Mouse (Mus musculus) hindbrain, embryonic 15.5 days (tissue): ENCODE results near the gene Pom121l2. TPM values are rescaled to one million over a fixed set of nuclear protein-coding genes. Genes with fewer than 3 reads are reported as not detected.
A peak's percentile ranks its signal among the peaks of the same experiment; 100 is the strongest.

Source experiments
- ATAC-seq: fragments of 200-750 bp; cut with Nextera tagmentation; 2 replicates; pipeline ENCODE4 v1.8.0; 2017; ENCODE audit warnings: low read depth, moderate number of reproducible peaks, moderate TSS enrichment; ENCODE audit not compliant: low FRiP score
- H3K27ac ChIP-seq: fragments of 300-500 bp; sonication (generic); replicated peaks from 2 replicates; pipeline ENCODE4 v1.5.1; 2015; ENCODE audit warnings: mild to moderate bottlenecking, inconsistent platforms
- H3K27me3 ChIP-seq: fragments of 300-500 bp; sonication (generic); 2 replicates; pipeline ENCODE4 v1.6.1; 2015; ENCODE audit warnings: control low read depth, inconsistent platforms
- H3K36me3 ChIP-seq: fragments of 300-500 bp; sonication (generic); 2 replicates; pipeline ENCODE4 v1.6.1; 2015; ENCODE audit warnings: control low read depth, inconsistent platforms
- H3K4me1 ChIP-seq: fragments of 300-500 bp; sonication (generic); replicated peaks from 2 replicates; pipeline ENCODE4 v1.6.1; 2015; ENCODE audit warnings: control low read depth, inconsistent platforms
- H3K4me2 ChIP-seq: fragments of 300-500 bp; sonication (generic); 2 replicates; pipeline ENCODE4 v1.6.1; 2015; ENCODE audit warnings: moderate library complexity, mild to moderate bottlenecking, inconsistent platforms
- H3K4me3 ChIP-seq: fragments of 300-500 bp; sonication (generic); 2 replicates; pipeline ENCODE4 v1.5.1; 2015; ENCODE audit warnings: mild to moderate bottlenecking, inconsistent platforms
- H3K9ac ChIP-seq: fragments of 300-500 bp; sonication (generic); 2 replicates; pipeline ENCODE4 v1.6.1; 2015; ENCODE audit warnings: inconsistent platforms
- H3K9me3 ChIP-seq: fragments of 300-500 bp; sonication (generic); 2 replicates; pipeline ENCODE4 v1.6.1; 2016; ENCODE audit warnings: control low read depth, inconsistent platforms
- WGBS: fragments of 180-500 bp; shearing (Covaris S2); methylation state at CpG from one replicate; pipeline ENCODE4 v1.1.7; 2015; 5-methylcytosine and 5-hydroxymethylcytosine counted together
- polyA plus RNA-seq: library from polyadenylated mRNA; unstranded; fragments of >200 nt; fragmentation: Nextera tagmentation; extraction: Ambion mirVana; gene quantifications from 2 replicates; pipeline ENCODE4 v1.2.1, GENCODE M21; 2015

The Pom121l2 gene
- polyA plus RNA-seq, 1 experiment from 2014 or later = not detected

- under 1% methylated on average over 21 of the region's 21 CpGs for WGBS
- H3K4me1 ChIP-seq = 0 out of 2 replicates have a peak, but pooled peaks cover 11% of the 10 kb centered on the region
- no peaks in the 10 kb centered on the region for H3K36me3 ChIP-seq
- H3K27ac ChIP-seq = no peak overlapping the region
- H3K4me2 ChIP-seq = peak overlapping the region; percentile 45
- H3K9ac ChIP-seq = no peak overlapping the region
- H3K9me3 ChIP-seq = no peaks in the 10 kb centered on the region
- no peak for ATAC-seq
- H3K4me3 ChIP-seq = peak overlapping the region; percentile 19
- peaks cover 86% of the 10 kb centered on the region for H3K27me3 ChIP-seq
Measured at GRCm38 (mm10) chr13:21995331-21995914, 14.4 kb downstream of the Pom121l2 start.

GRCm38 (mm10) chr13:21996101-21996839, 15.3 kb downstream of the Pom121l2 start:
- H3K4me2 ChIP-seq = peak overlapping the region; percentile 45
- peaks cover 87% of the 10 kb centered on the region for H3K27me3 ChIP-seq
- H3K9me3 ChIP-seq = no peaks in the 10 kb centered on the region
- no peak overlapping the region for H3K9ac ChIP-seq
- no peak overlapping the region for H3K27ac ChIP-seq
- no peak for ATAC-seq
- peak overlapping the region; percentile 7 for H3K4me3 ChIP-seq
- no peaks in the 10 kb centered on the region for H3K36me3 ChIP-seq
- 3% methylated on average over 12 of the region's 12 CpGs for WGBS
- 0 out of 2 replicates have a peak, but pooled peaks cover 11% of the 10 kb centered on the region for H3K4me1 ChIP-seq

GRCm38 (mm10) chr13:21996840-21997185, 15.8 kb downstream of the Pom121l2 start:
- peak overlapping the region; percentile 7 for H3K4me3 ChIP-seq
- H3K9ac ChIP-seq = no peak overlapping the region
- no peaks in the 10 kb centered on the region for H3K36me3 ChIP-seq
- ATAC-seq = no peak
- WGBS = 1% methylated on average over 13 of the region's 13 CpGs
- peaks cover 87% of the 10 kb centered on the region for H3K27me3 ChIP-seq
- H3K9me3 ChIP-seq = no peaks in the 10 kb centered on the region
- H3K27ac ChIP-seq = no peak overlapping the region
- H3K4me1 ChIP-seq = 0 out of 2 replicates have a peak, but pooled peaks cover 11% of the 10 kb centered on the region
- peak overlapping the region; percentile 25 for H3K4me2 ChIP-seq

- WGBS = under 1% methylated on average over 21 of the region's 21 CpGs
- ATAC-seq = no peak
- H3K4me2 ChIP-seq = peak overlapping the region; percentile 25
- no peak overlapping the region for H3K9ac ChIP-seq
- peaks cover 90% of the 10 kb centered on the region for H3K27me3 ChIP-seq
- no peak overlapping the region for H3K27ac ChIP-seq
- H3K4me3 ChIP-seq = 0 out of 2 replicates have a peak overlapping the region, but pooled peaks have one; percentile 7
- H3K9me3 ChIP-seq = no peaks in the 10 kb centered on the region
- 0 out of 2 replicates have a peak, but pooled peaks cover 11% of the 10 kb centered on the region for H3K4me1 ChIP-seq
- no peaks in the 10 kb centered on the region for H3K36me3 ChIP-seq
Measured at GRCm38 (mm10) chr13:21997201-21997820, 16.3 kb downstream of the Pom121l2 start.

- Histone ChIP-seq H3K4me2 (no peak overlapping the region), H3K4me3 (no peak overlapping the region), H3K4me1 (0 out of 2 replicates have a peak, but pooled peaks cover 11% of the 10 kb centered on the region), H3K9me3 (no peaks in the 10 kb centered on the region), H3K9ac (no peak overlapping the region), H3K36me3 (no peaks in the 10 kb centered on the region), H3K27ac (no peak overlapping the region), H3K27me3 (peaks cover 93% of the 10 kb centered on the region)
- no peak for ATAC-seq
- WGBS = 8% methylated on average over 4 of the region's 4 CpGs
Measured at GRCm38 (mm10) chr13:21997821-21998220, 16.8 kb downstream of the Pom121l2 start.

GRCm38 (mm10) chr13:21998412-21998811, 17.4 kb downstream of the Pom121l2 start:
- ATAC-seq = no peak
- WGBS = 25% methylated on average over 3 of the region's 3 CpGs
- H3K4me2 ChIP-seq = no peak overlapping the region

GRCm38 (mm10) chr13:21999147-21999546, 18.2 kb downstream of the Pom121l2 start:
- no peak for ATAC-seq
- Histone ChIP-seq H3K4me2 (no peak overlapping the region), H3K27me3 (peaks cover 94% of the 10 kb centered on the region), H3K9me3 (no peaks in the 10 kb centered on the region), H3K9ac (no peak overlapping the region), H3K36me3 (no peaks in the 10 kb centered on the region), H3K4me1 (0 out of 2 replicates have a peak, but pooled peaks cover 11% of the 10 kb centered on the region), H3K4me3 (no peak overlapping the region), H3K27ac (no peak overlapping the region)
- WGBS = 33% methylated on average over 4 of the region's 4 CpGs

More at GRCm38 (mm10) chr13:21998412-21998811, 17.4 kb downstream of the Pom121l2 start:
- H3K27me3 ChIP-seq = peaks cover 94% of the 10 kb centered on the region
- H3K9ac ChIP-seq = no peak overlapping the region
- H3K9me3 ChIP-seq = no peaks in the 10 kb centered on the region
- no peak overlapping the region for H3K27ac ChIP-seq
- H3K36me3 ChIP-seq = no peaks in the 10 kb centered on the region
- no peak overlapping the region for H3K4me3 ChIP-seq
- H3K4me1 ChIP-seq = 0 out of 2 replicates have a peak, but pooled peaks cover 11% of the 10 kb centered on the region

- Histone ChIP-seq H3K4me3 (no peak overlapping the region), H3K4me1 (peaks cover 12% of the 10 kb centered on the region), H3K27me3 (peaks cover 94% of the 10 kb centered on the region), H3K27ac (no peak overlapping the region), H3K9ac (no peak overlapping the region), H3K4me2 (no peak overlapping the region), H3K36me3 (no peaks in the 10 kb centered on the region), H3K9me3 (no peaks in the 10 kb centered on the region)
- no peak for ATAC-seq
- WGBS = 61% methylated on average over 2 of the region's 2 CpGs
Measured at GRCm38 (mm10) chr13:22001346-22001745, 20.4 kb downstream of the Pom121l2 start.

- Histone ChIP-seq H3K36me3 (no peaks in the 10 kb centered on the region), H3K4me3 (no peak overlapping the region), H3K27ac (no peak overlapping the region), H3K4me1 (peaks cover 15% of the 10 kb centered on the region), H3K27me3 (peaks cover 94% of the 10 kb centered on the region), H3K4me2 (no peak overlapping the region), H3K9me3 (no peaks in the 10 kb centered on the region), H3K9ac (no peak overlapping the region)
- 38% methylated on average over 5 of the region's 5 CpGs for WGBS
- ATAC-seq = no peak
Measured at GRCm38 (mm10) chr13:22001823-22002222, 20.8 kb downstream of the Pom121l2 start.

- Histone ChIP-seq H3K9ac (0 out of 2 replicates have a peak overlapping the region, but pooled peaks have one; percentile 6), H3K36me3 (no peaks in the 10 kb centered on the region), H3K27ac (no peak overlapping the region), H3K4me2 (peak overlapping the region; percentile 85), H3K4me3 (peak overlapping the region; percentile 45), H3K9me3 (no peaks in the 10 kb centered on the region), H3K4me1 (peaks cover 16% of the 10 kb centered on the region), H3K27me3 (peaks cover 96% of the 10 kb centered on the region)
- peak; percentile 68; the same call in 1 of the 2 replicates for ATAC-seq
- under 1% methylated on average over 45 of the region's 45 CpGs for WGBS
Measured at GRCm38 (mm10) chr13:22005605-22006333, 24.8 kb downstream of the Pom121l2 start.

- no peak overlapping the region for H3K27ac ChIP-seq
- peak overlapping the region; percentile 85 for H3K4me2 ChIP-seq
- peaks cover 93% of the 10 kb centered on the region for H3K27me3 ChIP-seq
- peaks cover 16% of the 10 kb centered on the region for H3K4me1 ChIP-seq
- no peaks in the 10 kb centered on the region for H3K36me3 ChIP-seq
- H3K9me3 ChIP-seq = no peaks in the 10 kb centered on the region
- H3K9ac ChIP-seq = 0 out of 2 replicates have a peak overlapping the region, but pooled peaks have one; percentile 6
- ATAC-seq = peak; percentile 72; the same call in 1 of the 2 replicates
- under 1% methylated on average over 38 of the region's 38 CpGs for WGBS
- peak overlapping the region; percentile 45 for H3K4me3 ChIP-seq
Measured at GRCm38 (mm10) chr13:22006334-22007120, 25.5 kb downstream of the Pom121l2 start.
